Mouse (Mus musculus) kidney, adult 2 months (tissue): Measurements from ENCODE around the gene Hdgfl2.

ENCODE experiments used
- CTCF ChIP-seq: fragments of 200-500 bp; conservative IDR thresholded peaks from 2 replicates; pipeline ENCODE4 v1.5.1; 2011; ENCODE audit warnings: low read depth, mild to moderate bottlenecking, control low read depth, low read length, moderate library complexity, mixed read lengths; ENCODE audit not compliant: insufficient read depth, insufficient read length
- POLR2A ChIP-seq: fragments of 200-500 bp; IDR thresholded peaks from one replicate; pipeline ENCODE4 v1.6.1; 2011; ENCODE audit warnings: low read depth, low read length, control low read depth

DNA sequence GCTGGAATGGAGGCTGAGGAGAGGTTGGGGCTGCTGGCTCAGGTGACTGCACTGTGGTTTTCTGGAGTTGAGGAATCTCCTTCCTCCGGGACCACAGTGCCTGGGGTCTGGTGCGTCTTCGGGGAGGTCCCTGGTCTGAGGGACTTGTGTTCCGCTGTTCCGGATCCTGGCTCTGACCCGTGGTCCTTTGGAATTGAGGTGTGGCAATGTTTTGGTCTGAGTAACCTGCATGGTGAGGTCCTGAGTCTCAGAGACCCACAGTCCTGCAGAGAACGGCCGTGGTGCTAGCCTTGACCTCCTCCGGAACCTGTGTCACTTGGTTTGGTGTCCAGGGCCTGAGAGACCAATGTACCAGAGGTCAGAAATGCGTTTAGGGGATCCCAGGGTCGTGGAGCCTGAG, 487 bp downstream of the Hdgfl2 start:
- TF ChIP-seq POLR2A (no peak), CTCF (no peak)
